Mouse (Mus musculus): ENCODE measurements around the gene Tmem104.

GRCm38 (mm10) chr11:115155053-115155634 lies 32.1 kb upstream of the Tmem104 start:
- TF ChIP-seq CTCF (IDR thresholded peaks at IDR 0.05; ENCODE audit: borderline replicate concordance, control insufficient read depth, extremely low read depth, insufficient read depth, low read length, poor library complexity) = no peak
- no peak for TF ChIP-seq POLR2A (IDR thresholded peaks at IDR 0.05; ENCODE audit: control insufficient read depth, extremely low read depth, insufficient read depth, low read length, poor library complexity)

Data from thymus, adult 2 months (tissue).